Mouse (Mus musculus) intestine, postnatal 0 days (tissue): ENCODE measurements around the gene Bsnd. TPM values are rescaled to one million over a fixed set of nuclear protein-coding genes. Genes with fewer than 3 reads are reported as not detected.

Experiments
- ATAC-seq: fragments of 200-750 bp; cut with Nextera tagmentation; 2 replicates; pipeline ENCODE4 v1.8.0; 2017; ENCODE audit warnings: mild to moderate bottlenecking, moderate TSS enrichment, moderate library complexity
- H3K27ac ChIP-seq: fragments of 300-500 bp; sonication (generic); 2 replicates; pipeline ENCODE4 v1.5.1; 2014; ENCODE audit warnings: mild to moderate bottlenecking, low read depth, low read length, moderate library complexity
- H3K27me3 ChIP-seq: fragments of 300-500 bp; sonication (generic); replicated peaks from 2 replicates; pipeline ENCODE4 v1.6.1; 2014; ENCODE audit warnings: low read length, mixed read lengths; ENCODE audit not compliant: control insufficient read depth, insufficient read depth
- H3K36me3 ChIP-seq: fragments of 300-500 bp; sonication (generic); 2 replicates; pipeline ENCODE4 v1.6.1; 2014; ENCODE audit warnings: mild to moderate bottlenecking, moderate library complexity; ENCODE audit not compliant: control insufficient read depth, insufficient read depth
- H3K4me1 ChIP-seq: fragments of 300-500 bp; sonication (generic); replicated peaks from 2 replicates; pipeline ENCODE4 v1.6.1; 2014; ENCODE audit warnings: antibody characterized with exemption, low read length, mixed read lengths; ENCODE audit not compliant: control insufficient read depth, insufficient read depth
- H3K4me2 ChIP-seq: fragments of 300-500 bp; sonication (generic); replicated peaks from 2 replicates; pipeline ENCODE4 v1.6.1; 2014; ENCODE audit warnings: low read depth, mild to moderate bottlenecking, moderate library complexity
- H3K4me3 ChIP-seq: fragments of 300-500 bp; sonication (generic); 2 replicates; pipeline ENCODE4 v1.5.1; 2014; ENCODE audit warnings: low read depth, low read length
- H3K9ac ChIP-seq: fragments of 300-500 bp; sonication (generic); 2 replicates; pipeline ENCODE4 v1.6.1; 2014; ENCODE audit warnings: mild to moderate bottlenecking, low read depth, low read length
- H3K9me3 ChIP-seq: fragments of 300-500 bp; sonication (generic); 2 replicates; pipeline ENCODE4 v1.6.1; 2016; ENCODE audit warnings: mixed run types; ENCODE audit not compliant: control insufficient read depth
- CTCF ChIP-seq: sonication (generic); IDR thresholded peaks from 2 replicates; pipeline ENCODE4 v1.5.1; 2016; ENCODE audit warnings: low read depth, mild to moderate bottlenecking, control low read depth, antibody characterized with exemption, moderate library complexity
- WGBS: fragments of 180-500 bp; shearing (Covaris S2); extraction: QIAGEN DNeasy Blood & Tissue Kit; methylation state at CpG from one replicate; pipeline ENCODE4 v1.1.7; 2014; 5-methylcytosine and 5-hydroxymethylcytosine counted together
- polyA plus RNA-seq: library from polyadenylated mRNA; unstranded; fragments of >200 nt; fragmentation: Nextera tagmentation; extraction: Ambion mirVana; gene quantifications from 2 replicates; pipeline ENCODE4 v1.2.1, GENCODE M21; 2015

Gene Bsnd
- polyA plus RNA-seq, 1 experiment from 2014 or later, result not detected

- Histone ChIP-seq H3K4me3 (no peak overlapping the region), H3K27me3 (no peaks in the 10 kb centered on the region)
- WGBS, result 92% methylated on average over 7 of the region's 7 CpGs
Measured at GRCm38 (mm10) chr4:106454541-106454940, 37.5 kb downstream of the Bsnd start.

GRCm38 (mm10) chr4:106453516-106453915, 38.6 kb downstream of the Bsnd start:
- Histone ChIP-seq H3K9ac (no peak overlapping the region), H3K4me2 (no peak overlapping the region), H3K27ac (no peak overlapping the region), H3K36me3 (peaks cover 75% of the 10 kb centered on the region), H3K9me3 (no peaks in the 10 kb centered on the region), H3K27me3 (no peaks in the 10 kb centered on the region), H3K4me1 (no peaks in the 10 kb centered on the region), H3K4me3 (no peak overlapping the region)
- TF ChIP-seq CTCF, result no peak
- WGBS, result 87% methylated on average over 4 of the region's 4 CpGs
- no peak for ATAC-seq

More at GRCm38 (mm10) chr4:106454541-106454940, 37.5 kb downstream of the Bsnd start:
- Histone ChIP-seq H3K4me2 (no peak overlapping the region), H3K27ac (no peak overlapping the region), H3K4me1 (no peaks in the 10 kb centered on the region), H3K9me3 (no peaks in the 10 kb centered on the region), H3K9ac (no peak overlapping the region), H3K36me3 (peaks cover 70% of the 10 kb centered on the region)
- no peak for TF ChIP-seq CTCF
- no peak for ATAC-seq

- no peak for TF ChIP-seq CTCF
Measured at GRCm38 (mm10) chr4:106453108-106453507, 39.0 kb downstream of the Bsnd start.

GRCm38 (mm10) chr4:106452401-106452800, 39.7 kb downstream of the Bsnd start:
- Histone ChIP-seq H3K27me3 (no peaks in the 10 kb centered on the region), H3K9me3 (no peaks in the 10 kb centered on the region), H3K4me2 (no peak overlapping the region), H3K4me1 (no peaks in the 10 kb centered on the region), H3K27ac (no peak overlapping the region), H3K36me3 (peaks cover 70% of the 10 kb centered on the region), H3K4me3 (no peak overlapping the region), H3K9ac (no peak overlapping the region)
- WGBS, result 79% methylated on average over 7 of the region's 7 CpGs
- no peak for TF ChIP-seq CTCF
- no peak for ATAC-seq

More at GRCm38 (mm10) chr4:106453108-106453507, 39.0 kb downstream of the Bsnd start:
- Histone ChIP-seq H3K36me3 (peaks cover 71% of the 10 kb centered on the region), H3K9me3 (no peaks in the 10 kb centered on the region), H3K27me3 (no peaks in the 10 kb centered on the region), H3K4me1 (no peaks in the 10 kb centered on the region), H3K9ac (no peak overlapping the region), H3K4me3 (no peak overlapping the region), H3K27ac (no peak overlapping the region), H3K4me2 (no peak overlapping the region)
- 77% methylated on average over 5 of the region's 5 CpGs for WGBS
- ATAC-seq, result no peak

- Histone ChIP-seq H3K27ac (no peak overlapping the region), H3K36me3 (peaks cover 78% of the 10 kb centered on the region), H3K9ac (no peak overlapping the region), H3K4me1 (no peaks in the 10 kb centered on the region), H3K4me3 (no peak overlapping the region), H3K9me3 (no peaks in the 10 kb centered on the region), H3K27me3 (no peaks in the 10 kb centered on the region), H3K4me2 (no peak overlapping the region)
- no peak for ATAC-seq
- no peak for TF ChIP-seq CTCF
- WGBS, result 80% methylated on average over 8 of the region's 8 CpGs
Measured at GRCm38 (mm10) chr4:106449306-106449705, 42.8 kb downstream of the Bsnd start.

GRCm38 (mm10) chr4:106443182-106443581, 48.9 kb downstream of the Bsnd start:
- H3K27ac ChIP-seq, result no peak overlapping the region
- H3K36me3 ChIP-seq, result peaks cover 87% of the 10 kb centered on the region
- no peak overlapping the region for H3K4me3 ChIP-seq
- no peaks in the 10 kb centered on the region for H3K9me3 ChIP-seq
- no peaks in the 10 kb centered on the region for H3K27me3 ChIP-seq
- no peak for ATAC-seq
- 82% methylated on average over 6 of the region's 6 CpGs for WGBS
- H3K4me1 ChIP-seq, result no peaks in the 10 kb centered on the region
- H3K9ac ChIP-seq, result no peak overlapping the region
- no peak for TF ChIP-seq CTCF
- H3K4me2 ChIP-seq, result no peak overlapping the region

- H3K27ac ChIP-seq, result no peak overlapping the region
- no peak for TF ChIP-seq CTCF
- H3K4me3 ChIP-seq, result no peak overlapping the region
- no peaks in the 10 kb centered on the region for H3K27me3 ChIP-seq
- H3K9ac ChIP-seq, result no peak overlapping the region
- 89% methylated on average over 5 of the region's 5 CpGs for WGBS
- no peak overlapping the region for H3K4me2 ChIP-seq
- H3K9me3 ChIP-seq, result no peaks in the 10 kb centered on the region
- no peaks in the 10 kb centered on the region for H3K4me1 ChIP-seq
- H3K36me3 ChIP-seq, result peaks cover 79% of the 10 kb centered on the region
- ATAC-seq, result no peak
Measured at GRCm38 (mm10) chr4:106438763-106439162, 53.3 kb downstream of the Bsnd start.
